Mouse (Mus musculus) bone marrow, adult 2 months (tissue): ENCODE measurements around the gene Paqr9. TPM values are rescaled to one million over a fixed set of nuclear protein-coding genes. Genes with fewer than 3 reads are reported as not detected.

Experiments used
- H3K27ac ChIP-seq: fragments of 200-500 bp; 2 replicates; pipeline ENCODE4 v1.5.1; 2012; ENCODE audit warnings: low read depth, mild to moderate bottlenecking, control low read depth, inconsistent platforms, low read length; ENCODE audit not compliant: control insufficient read depth, poor library complexity, insufficient read depth
- H3K4me1 ChIP-seq: fragments of 200-500 bp; 2 replicates; pipeline ENCODE4 v1.6.1; 2011; ENCODE audit warnings: low read length; ENCODE audit not compliant: control insufficient read depth, insufficient read depth
- H3K4me3 ChIP-seq: fragments of 200-500 bp; replicated peaks from 2 replicates; pipeline ENCODE3; 2011; ENCODE audit warnings: mild to moderate bottlenecking, low read depth, low read length, control low read depth; ENCODE audit not compliant: control insufficient read depth
- CTCF ChIP-seq: fragments of 200-500 bp; IDR thresholded peaks from 2 replicates; pipeline ENCODE4 v1.5.1; 2011; ENCODE audit warnings: low read length, control low read depth; ENCODE audit not compliant: control insufficient read depth, insufficient read depth
- POLR2A ChIP-seq: fragments of 200-500 bp; IDR thresholded peaks from 2 replicates; pipeline ENCODE4 v1.6.1; 2011; ENCODE audit warnings: low read depth, mild to moderate bottlenecking, control low read depth, low read length, borderline replicate concordance; ENCODE audit not compliant: control insufficient read depth
- WGBS: fragments of 180-500 bp; shearing (Covaris S2); methylation state at CpG from one replicate; pipeline ENCODE4 v1.1.7; 2018; 5-methylcytosine and 5-hydroxymethylcytosine counted together
- polyA plus RNA-seq: library from polyadenylated mRNA; stranded (reverse); fragments of >200 nt; gene quantifications from 2 replicates; pipeline ENCODE4 v1.2.4, GENCODE M21; 2011; ENCODE audit warnings: low replicate concordance; ENCODE audit not compliant: missing spikeins, insufficient read depth, insufficient read length

The Paqr9 gene
- polyA plus RNA-seq, 1 experiment: 17.0 TPM

GRCm38 (mm10) chr9:95540487-95540886, 19.0 kb upstream of the Paqr9 start:
- WGBS: 37% methylated on average over 4 of the region's 4 CpGs
- Histone ChIP-seq H3K4me1 (peaks cover 4% of the 10 kb centered on the region), H3K27ac (no peak overlapping the region), H3K4me3 (no peak overlapping the region)
- no peak for TF ChIP-seq POLR2A
- peak; percentile 74 for TF ChIP-seq CTCF

GRCm38 (mm10) chr9:95541208-95541607, 18.2 kb upstream of the Paqr9 start:
- peaks cover 4% of the 10 kb centered on the region for H3K4me1 ChIP-seq
- no peak overlapping the region for H3K4me3 ChIP-seq
- no peak overlapping the region for H3K27ac ChIP-seq
- no peak for TF ChIP-seq CTCF
- no peak for TF ChIP-seq POLR2A

- WGBS: 89% methylated on average over 15 of the region's 15 CpGs
- no peak overlapping the region for H3K27ac ChIP-seq
- peaks cover 4% of the 10 kb centered on the region for H3K4me1 ChIP-seq
- TF ChIP-seq POLR2A (no peak), CTCF (no peak)
- no peak overlapping the region for H3K4me3 ChIP-seq
These were observed 17.6 kb upstream of the Paqr9 start for GRCm38 (mm10) chr9:95541650-95542432.

GRCm38 (mm10) chr9:95542475-95542874, 17.0 kb upstream of the Paqr9 start:
- Histone ChIP-seq H3K4me1 (peaks cover 4% of the 10 kb centered on the region), H3K27ac (no peak overlapping the region), H3K4me3 (no peak overlapping the region)
- 85% methylated on average over 6 of the region's 6 CpGs for WGBS
- TF ChIP-seq CTCF: no peak
- no peak for TF ChIP-seq POLR2A

GRCm38 (mm10) chr9:95544598-95544997, 14.9 kb upstream of the Paqr9 start:
- TF ChIP-seq CTCF (no peak), POLR2A (no peak)
- WGBS: 95% methylated on average over 4 of the region's 4 CpGs
- Histone ChIP-seq H3K27ac (no peak overlapping the region), H3K4me1 (peaks cover 4% of the 10 kb centered on the region), H3K4me3 (no peak overlapping the region)

- Histone ChIP-seq H3K4me1 (peaks cover 5% of the 10 kb centered on the region), H3K4me3 (no peak overlapping the region), H3K27ac (no peak overlapping the region)
- 20% methylated on average over 7 of the region's 7 CpGs for WGBS
- TF ChIP-seq CTCF (no peak), POLR2A (no peak)
These were observed 12.8 kb upstream of the Paqr9 start for GRCm38 (mm10) chr9:95546679-95547078.

- Histone ChIP-seq H3K27ac (no peak overlapping the region; the same call in 1 of the 2 replicates), H3K4me1 (peaks cover 6% of the 10 kb centered on the region; the same call in 1 of the 2 replicates), H3K4me3 (no peak overlapping the region)
- WGBS: 78% methylated on average over 15 of the region's 15 CpGs
- TF ChIP-seq CTCF (no peak), POLR2A (no peak)
These were observed 9.6 kb upstream of the Paqr9 start for GRCm38 (mm10) chr9:95549626-95550411.
